8 mouse cellular contexts compared by ENCODE assay signal in the genomic region with DNA sequence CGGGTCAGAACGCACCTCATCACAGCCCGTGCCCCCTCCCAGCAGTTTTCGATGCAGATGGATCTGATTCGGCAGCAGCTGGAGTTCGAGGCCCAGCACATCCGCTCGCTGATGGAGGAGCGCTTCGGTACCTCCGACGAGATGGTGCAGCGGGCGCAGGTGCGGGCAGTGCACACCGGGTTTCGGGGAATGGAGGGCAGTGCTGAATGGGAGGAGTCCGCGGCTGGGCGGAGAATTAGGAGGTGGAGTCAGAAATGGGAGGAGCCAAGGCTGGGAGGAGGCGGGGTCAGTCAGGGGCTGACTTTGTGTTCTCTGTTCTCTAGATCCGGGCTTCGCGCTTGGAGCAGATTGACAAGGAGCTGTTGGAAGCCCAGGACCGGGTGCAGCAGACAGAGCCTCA. TPM values are rescaled to one million over a fixed set of nuclear protein-coding genes. Genes with fewer than 3 reads are reported as not detected.
A peak's percentile ranks its signal among the peaks of the same experiment; 100 is the strongest.
DNase-seq lines count a peak whose midpoint lies in the region; ATAC-seq lines count a peak whose summit lies in the region.

No protein-coding gene starts in this region.

- DNase-seq in heart, adult 8-10 months (ENCODE audit: low spot score) = no peak
- DNase-seq in kidney, postnatal 4 days = peak; percentile 69 to 79
- DNase-seq in midbrain, embryonic 14.5 days = no peak
- peak; percentile 48 for DNase-seq in thymus, postnatal 25 days
- no peak for DNase-seq in adrenal gland, postnatal 25 days
- no peak for DNase-seq in heart, adult 9 months (ENCODE audit: low spot score in 2 of 2)

- no peaks in the 10 kb centered on the region for H3K9me3 ChIP-seq in heart, embryonic 14.5 days (ENCODE audit: control insufficient read depth, low read length)
- no peaks in the 10 kb centered on the region for H3K9me3 ChIP-seq in forebrain, embryonic 13.5 days (replicated peaks)
- H3K9me3 ChIP-seq in midbrain, embryonic 14.5 days (ENCODE audit: control insufficient read depth, low read length) = no peaks in the 10 kb centered on the region

- H3K4me1 ChIP-seq in heart, embryonic 14.5 days (ENCODE audit: control insufficient read depth in 2 of 2, insufficient read depth in 2 of 2, low read length in 2 of 2) = peaks cover 4 to 8% of the 10 kb centered on the region in 2 experiments; a peak in 2 of 4 replicates
- H3K4me1 ChIP-seq in forebrain, embryonic 13.5 days = peaks cover 59% of the 10 kb centered on the region
- H3K4me1 ChIP-seq in midbrain, embryonic 14.5 days (ENCODE audit: control insufficient read depth, insufficient read depth, low read length) = peaks cover 35% of the 10 kb centered on the region

- H3K27me3 ChIP-seq in heart, embryonic 14.5 days (ENCODE audit: control insufficient read depth, insufficient read depth, low read length) = peaks cover 88% of the 10 kb centered on the region
- H3K27me3 ChIP-seq in forebrain, embryonic 13.5 days = no peaks in the 10 kb centered on the region
- no peaks in the 10 kb centered on the region for H3K27me3 ChIP-seq in midbrain, embryonic 14.5 days (ENCODE audit: control insufficient read depth, insufficient read depth, low read length)

- H3K27ac ChIP-seq in heart, embryonic 14.5 days (replicated peaks in 1 of 2; ENCODE audit: control insufficient read depth in 1 of 2, insufficient read depth in 1 of 2, low read depth in 2 of 2, low read length in 2 of 2) = no peak overlapping the region
- no peak overlapping the region for H3K27ac ChIP-seq in forebrain, embryonic 13.5 days
- no peak overlapping the region for H3K27ac ChIP-seq in midbrain, embryonic 14.5 days (replicated peaks; ENCODE audit: low read depth, low read length)

- H3K4me3 ChIP-seq in heart, embryonic 14.5 days (ENCODE audit: control insufficient read depth in 1 of 2, insufficient read depth in 1 of 2, low read depth in 1 of 2, low read length in 2 of 2) = no peak overlapping the region
- peak overlapping the region; percentile 14 for H3K4me3 ChIP-seq in forebrain, embryonic 13.5 days
- no peak overlapping the region for H3K4me3 ChIP-seq in midbrain, embryonic 14.5 days (replicated peaks; ENCODE audit: low read depth, low read length)

- no peaks in the 10 kb centered on the region for H3K36me3 ChIP-seq in heart, embryonic 14.5 days (ENCODE audit: control insufficient read depth, insufficient read depth, low read length)
- peaks cover 84% of the 10 kb centered on the region for H3K36me3 ChIP-seq in forebrain, embryonic 13.5 days (ENCODE audit: poor library complexity, severe bottlenecking)
- H3K36me3 ChIP-seq in midbrain, embryonic 14.5 days (ENCODE audit: control insufficient read depth, insufficient read depth, low read length) = peaks cover 78% of the 10 kb centered on the region

- ATAC-seq in heart, embryonic 14.5 days (ENCODE audit: insufficient number of reproducible peaks, insufficient read depth, low FRiP score, low read depth) = no peak
- ATAC-seq in forebrain, embryonic 13.5 days = no peak
- no peak for ATAC-seq in midbrain, embryonic 14.5 days (ENCODE audit: low FRiP score, low TSS enrichment)

- no peak overlapping the region for H3K9ac ChIP-seq in heart, embryonic 14.5 days (ENCODE audit: low read length)
- H3K9ac ChIP-seq in forebrain, embryonic 13.5 days = peak overlapping the region; percentile 40; the same call in 1 of the 2 replicates
- peak overlapping the region; percentile 20; the same call in 1 of the 2 replicates for H3K9ac ChIP-seq in midbrain, embryonic 14.5 days (replicated peaks; ENCODE audit: low read length)

- WGBS in heart, embryonic 14.5 days = 7% methylated on average over 25 of the region's 25 CpGs
- WGBS in forebrain, embryonic 13.5 days = 32% methylated on average over 25 of the region's 25 CpGs
- WGBS in midbrain, embryonic 14.5 days = 40% methylated on average over 25 of the region's 25 CpGs

- peak overlapping the region; percentile 1; the same call in 1 of the 2 replicates for H3K4me2 ChIP-seq in heart, embryonic 14.5 days (ENCODE audit: low read length)
- peak overlapping the region; percentile 35 for H3K4me2 ChIP-seq in forebrain, embryonic 13.5 days
- peak overlapping the region; percentile 35 for H3K4me2 ChIP-seq in midbrain, embryonic 14.5 days (ENCODE audit: low read length)

RNA-seq across cellular contexts. Expression of a gene that starts 9.1 kb away (rescaled TPM):
- polyA plus RNA-seq in heart, embryonic 14.5 days (2014; fragmentation: Nextera tagmentation; extraction: Ambion mirVana) = 0.78 and 1.4 TPM in 2 replicates
- 1 to 10 TPM; 2.2 to 3.1 (median 2.2) TPM for total RNA-seq in heart, adult 8-10 months (2022)
- polyA plus RNA-seq in forebrain, embryonic 13.5 days (2015; fragmentation: Nextera tagmentation; extraction: Ambion mirVana) = 129 and 140 TPM in 2 replicates
- polyA plus RNA-seq in midbrain, embryonic 14.5 days (2014; fragmentation: Nextera tagmentation; extraction: Ambion mirVana) = 241 and 259 TPM in 2 replicates
- 1.4 and 3.2 TPM in 2 replicates for total RNA-seq in adrenal gland, postnatal 25 days (2021)

RNA-seq across cellular contexts. Expression of a gene that starts 12.6 kb away (rescaled TPM):
- 648 and 723 TPM in 2 replicates for polyA plus RNA-seq in heart, embryonic 14.5 days (2014; fragmentation: Nextera tagmentation; extraction: Ambion mirVana)
- total RNA-seq in heart, adult 8-10 months (2022) = 100 to 1,000 TPM; 763 to 919 (median 846) TPM
- 805 and 828 TPM in 2 replicates for polyA plus RNA-seq in forebrain, embryonic 13.5 days (2015; fragmentation: Nextera tagmentation; extraction: Ambion mirVana)
- polyA plus RNA-seq in midbrain, embryonic 14.5 days (2014; fragmentation: Nextera tagmentation; extraction: Ambion mirVana) = 622 and 707 TPM in 2 replicates
- 1,145 and 1,195 TPM in 2 replicates for total RNA-seq in adrenal gland, postnatal 25 days (2021)

RNA-seq across cellular contexts. Expression of a gene that starts 15.5 kb away (rescaled TPM):
- polyA plus RNA-seq in heart, embryonic 14.5 days (2014; fragmentation: Nextera tagmentation; extraction: Ambion mirVana) = 28.9 and 30.8 TPM in 2 replicates
- total RNA-seq in heart, adult 8-10 months (2022) = 10 to 100 TPM; 14.3 to 19.8 (median 16.3) TPM
- 42.7 and 43.3 TPM in 2 replicates for polyA plus RNA-seq in forebrain, embryonic 13.5 days (2015; fragmentation: Nextera tagmentation; extraction: Ambion mirVana)
- polyA plus RNA-seq in midbrain, embryonic 14.5 days (2014; fragmentation: Nextera tagmentation; extraction: Ambion mirVana) = 20.4 and 21.6 TPM in 2 replicates
- 31.7 and 33.5 TPM in 2 replicates for total RNA-seq in adrenal gland, postnatal 25 days (2021)

RNA-seq across cellular contexts. Expression of a gene that starts 24.4 kb away (rescaled TPM):
- 1.4 TPM in 2 replicates for polyA plus RNA-seq in heart, embryonic 14.5 days (2014; fragmentation: Nextera tagmentation; extraction: Ambion mirVana)
- 1 to 10 TPM; 1.7 to 3.1 (median 2.7) TPM for total RNA-seq in heart, adult 8-10 months (2022)
- polyA plus RNA-seq in forebrain, embryonic 13.5 days (2015; fragmentation: Nextera tagmentation; extraction: Ambion mirVana) = 2.9 and 3.0 TPM in 2 replicates
- polyA plus RNA-seq in midbrain, embryonic 14.5 days (2014; fragmentation: Nextera tagmentation; extraction: Ambion mirVana) = 2.5 and 3.5 TPM in 2 replicates
- 3.0 and 4.3 TPM in 2 replicates for total RNA-seq in adrenal gland, postnatal 25 days (2021)

RNA-seq across cellular contexts. Expression of a gene that starts 24.9 kb away (rescaled TPM):
- 1.4 and 1.6 TPM in 2 replicates for polyA plus RNA-seq in heart, embryonic 14.5 days (2014; fragmentation: Nextera tagmentation; extraction: Ambion mirVana)
- 1 to 10 TPM; 3.1 to 7.6 (median 5.0) TPM for total RNA-seq in heart, adult 8-10 months (2022)
- polyA plus RNA-seq in forebrain, embryonic 13.5 days (2015; fragmentation: Nextera tagmentation; extraction: Ambion mirVana) = 2.0 and 3.0 TPM in 2 replicates
- polyA plus RNA-seq in midbrain, embryonic 14.5 days (2014; fragmentation: Nextera tagmentation; extraction: Ambion mirVana) = 5.3 and 7.3 TPM in 2 replicates
- 8.0 and 12.8 TPM in 2 replicates for total RNA-seq in adrenal gland, postnatal 25 days (2021)

Comparison
In these comparisons a context has a peak if more than half of its experiments do, and no peak if none do; other contexts are left out.
1. DNase-seq: peak in kidney, postnatal 4 days (2 of 2) and thymus, postnatal 25 days (single experiment); none in heart, adult 8-10 months (single experiment), midbrain, embryonic 14.5 days (single experiment), adrenal gland, postnatal 25 days (single experiment) and heart, adult 9 months (0 of 2).
2. RNA of a gene that starts 9.1 kb away (polyA plus RNA-seq): 241 to 259 TPM in midbrain, embryonic 14.5 days and 129 to 140 TPM in forebrain, embryonic 13.5 days; 0.78 to 1.4 TPM in heart, embryonic 14.5 days; every median in the first group is over 10 times any median in the second.
3. Peak in every context shown above with its lines, with median percentiles within 50 percentile points of each other: H3K4me2 ChIP-seq.